Mouse (Mus musculus) gastrocnemius, adult 8-10 months (tissue): ENCODE measurements at regions not wholly inside any gene's neighbourhood (a gene's known extent, or its start where the extent isn't known, plus 50 kb on each side); places are given as distances from the start of the nearest gene placed in this dataset.
A peak's percentile ranks its signal among the peaks of the same experiment; 100 is the strongest.
"Not testable (repeated sequence)": the region's sequence is repeated elsewhere in the genome, so short reads cannot be mapped to it uniquely, and the experiment has no call there.

Experiments
- DNase-seq, 2 experiments: peaks; one replicate each; pipeline ENCODE4 v3.0.0; 2022; ENCODE audit warnings: low spot score in 2 of 2

GRCm38 (mm10) chr13:82058131-82058731, 275.4 kb downstream of the Cetn3 start:
- no peak for DNase-seq

- DNase-seq: no peak
These were observed 276.0 kb downstream of the Cetn3 start for GRCm38 (mm10) chr13:82058872-82059271.

DNA sequence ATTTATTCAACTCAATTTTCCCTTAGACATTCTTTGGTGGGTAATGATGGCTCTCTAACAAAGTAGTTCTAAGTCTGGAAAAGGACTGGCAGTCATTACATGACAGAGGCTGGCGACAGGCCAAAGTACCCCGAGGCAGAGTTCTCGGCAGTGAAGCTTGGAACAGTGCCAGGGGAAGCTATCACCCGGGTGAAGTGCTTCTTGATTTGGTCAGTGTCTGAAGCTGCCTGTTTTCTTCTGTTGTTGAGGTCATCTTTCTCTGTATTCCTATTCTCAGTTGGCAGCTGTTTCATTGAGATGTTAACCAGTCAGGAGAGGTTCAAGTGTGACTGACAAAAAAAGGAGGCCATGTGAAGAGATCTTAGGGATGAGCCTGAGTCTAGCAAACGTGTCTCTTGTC, 276.6 kb downstream of the Cetn3 start:
- DNase-seq: peak in 1 of 2 experiments; percentile 6

- DNase-seq: not testable (repeated sequence)
These were observed 281.0 kb downstream of the Cetn3 start for GRCm38 (mm10) chr13:82063880-82064279.

GRCm38 (mm10) chr13:82066174-82066573, 283.3 kb downstream of the Cetn3 start:
- no peak for DNase-seq

- no peak for DNase-seq
These were observed 283.9 kb downstream of the Cetn3 start for GRCm38 (mm10) chr13:82066674-82067270.

GRCm38 (mm10) chr13:82072449-82072848, 289.6 kb downstream of the Cetn3 start:
- DNase-seq: no peak

- no peak for DNase-seq
These were observed 290.5 kb downstream of the Cetn3 start for GRCm38 (mm10) chr13:82073343-82073742.

- DNase-seq: no peak
These were observed 298.5 kb downstream of the Cetn3 start for GRCm38 (mm10) chr13:82081375-82081774.

DNA sequence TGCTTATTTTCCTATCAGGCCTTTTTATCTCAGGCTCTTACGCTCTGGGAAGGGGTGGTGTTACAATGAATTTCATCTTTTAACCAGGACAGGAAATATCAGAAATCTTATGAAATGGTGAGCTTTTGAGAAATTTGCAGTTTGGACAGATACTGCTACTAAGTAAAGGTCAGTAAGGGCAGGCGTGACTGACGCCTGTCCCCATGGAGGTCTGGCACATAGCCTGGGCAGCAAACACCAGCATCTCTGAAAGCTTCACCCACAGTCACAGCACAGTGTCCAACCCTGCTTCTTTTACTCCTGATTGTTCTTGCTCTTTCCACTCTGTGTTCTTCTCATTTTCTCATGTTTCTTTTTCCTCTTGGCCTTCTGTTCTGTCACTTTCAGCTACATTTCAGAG, 304.8 kb downstream of the Cetn3 start:
- DNase-seq: no peak

DNA sequence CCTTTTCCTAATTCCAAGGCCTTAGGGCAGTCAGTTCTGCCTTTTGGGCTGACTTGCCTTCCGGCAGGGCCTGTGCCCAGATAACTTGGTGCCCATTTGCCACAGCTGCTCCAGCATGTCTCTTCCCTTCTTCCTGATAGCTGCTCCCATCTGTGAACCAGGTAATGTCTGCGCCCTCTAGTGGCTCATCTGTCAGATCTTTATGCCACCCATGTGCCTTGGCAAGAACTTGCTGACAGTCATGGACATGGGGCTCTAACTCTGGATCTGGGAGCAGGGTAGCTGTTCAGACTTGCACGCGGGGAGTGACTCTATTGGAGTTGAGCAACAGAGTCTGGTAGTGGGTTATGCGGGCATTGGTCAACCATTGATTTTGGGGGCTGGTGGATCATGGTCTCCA, 309.3 kb downstream of the Cetn3 start:
- no peak for DNase-seq

DNA sequence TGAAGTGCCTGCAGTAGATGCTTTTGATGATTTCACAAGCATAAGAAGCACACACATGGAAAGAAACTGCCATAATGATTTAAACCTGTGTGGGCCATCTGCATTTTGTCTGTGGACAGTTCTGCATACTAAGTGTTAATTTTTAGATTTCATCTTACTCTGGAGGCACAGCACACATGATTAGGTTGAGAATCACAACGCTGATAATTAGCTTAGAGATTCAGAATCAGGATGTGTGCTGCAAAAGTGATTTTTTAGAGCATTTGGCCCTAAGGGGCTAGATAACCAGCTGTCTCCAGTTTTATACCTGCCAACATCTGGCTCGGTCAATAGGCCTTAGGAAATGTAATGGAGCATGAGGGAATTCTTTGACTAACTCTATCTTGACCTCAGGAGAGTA, 323.2 kb downstream of the Cetn3 start:
- DNase-seq: no peak

DNA sequence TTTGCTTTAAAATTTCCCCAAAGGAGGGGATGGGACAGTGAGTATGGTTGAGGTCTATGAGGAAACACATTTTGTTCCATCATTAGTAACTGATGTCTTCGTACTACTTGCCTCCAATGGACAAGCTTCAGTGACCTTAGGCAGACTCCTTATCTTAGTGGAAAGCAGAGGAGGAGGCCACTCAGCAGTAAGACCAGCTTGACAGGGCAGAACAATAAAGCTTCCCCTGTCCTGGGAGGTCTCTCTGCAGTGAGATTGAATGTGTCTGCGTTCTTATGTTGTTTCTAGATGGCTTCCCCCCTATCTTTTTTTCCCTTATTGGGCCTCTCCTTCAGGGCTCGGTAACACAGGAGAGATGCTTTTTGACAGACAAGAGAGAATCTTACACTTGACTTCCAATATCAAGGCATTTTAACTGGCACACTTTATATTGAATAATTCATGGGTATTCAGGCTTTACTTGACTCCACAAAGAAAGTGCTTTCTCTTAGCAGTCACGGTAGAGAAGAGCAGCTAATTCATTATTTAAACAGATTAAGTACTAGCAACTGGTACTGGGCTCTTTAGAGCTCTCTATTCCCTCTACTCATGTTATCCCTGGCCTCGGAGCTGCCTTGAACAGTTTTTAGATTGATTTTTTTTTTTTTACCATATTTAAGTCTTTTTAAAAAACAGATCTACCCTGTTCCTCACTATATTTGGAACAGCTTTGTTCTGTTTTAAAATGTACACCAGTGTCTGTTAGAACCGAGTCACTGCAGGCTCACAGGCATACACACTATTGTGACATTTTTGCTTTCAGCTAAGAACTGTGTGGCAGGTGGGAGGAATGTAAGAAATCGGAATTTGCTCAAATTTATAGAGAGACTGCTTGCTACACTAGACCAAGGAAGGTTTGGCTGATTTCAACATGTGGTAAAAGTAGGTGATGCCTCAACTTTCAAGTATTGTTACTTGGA, 347.2 kb downstream of the Cetn3 start:
- no peak for DNase-seq
